Mouse (Mus musculus): ENCODE data around the gene Edem2. TPM values are rescaled to one million over a fixed set of nuclear protein-coding genes. Genes with fewer than 3 reads are reported as not detected.

The Edem2 gene
- polyA plus RNA-seq, 1 experiment from 2014 or later = 35.6 TPM

DNA sequence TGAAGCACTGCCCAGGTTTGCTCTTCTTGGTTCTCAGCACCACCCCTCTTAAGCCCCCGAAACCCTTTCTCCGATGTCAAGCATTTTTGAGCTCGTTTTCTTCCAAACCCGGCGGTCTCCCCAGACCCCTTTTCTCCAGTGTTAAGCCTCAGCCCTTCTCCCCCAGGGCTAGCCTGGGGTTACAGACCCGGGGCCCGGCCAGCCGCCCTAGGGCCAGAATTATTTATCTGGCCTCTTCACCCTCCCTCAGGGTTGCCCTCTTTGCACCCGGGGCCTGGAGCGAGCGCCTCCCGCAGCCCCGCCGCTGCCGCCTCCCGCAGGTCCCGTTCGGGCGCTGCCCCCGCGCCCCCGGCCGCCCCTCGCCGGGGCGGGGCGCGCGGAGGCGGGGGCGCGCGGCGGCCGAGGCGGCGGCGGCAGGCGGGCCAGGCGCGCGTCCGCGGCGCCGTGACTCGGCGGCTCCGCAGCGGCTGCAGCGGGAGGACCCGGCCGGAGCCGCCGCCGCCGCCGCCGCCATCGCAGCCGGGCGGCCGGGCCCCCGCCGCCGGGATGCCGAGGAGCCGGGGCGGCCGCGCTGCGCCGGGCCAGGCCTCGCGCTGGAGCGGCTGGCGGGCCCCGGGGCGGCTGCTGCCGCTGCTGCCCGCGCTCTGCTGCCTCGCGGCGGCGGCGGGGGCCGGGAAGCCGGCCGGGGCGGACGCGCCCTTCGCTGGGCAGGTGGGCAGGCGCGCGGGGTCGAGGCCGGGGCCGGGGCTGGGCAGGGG, 45.8 kb upstream of the Edem2 start, which contains the start of gene Mmp24:
Mmp24 (plus strand) TSS at position 416 of the 758 bp plus-strand sequence.
- DNase-seq = no peak

DNA sequence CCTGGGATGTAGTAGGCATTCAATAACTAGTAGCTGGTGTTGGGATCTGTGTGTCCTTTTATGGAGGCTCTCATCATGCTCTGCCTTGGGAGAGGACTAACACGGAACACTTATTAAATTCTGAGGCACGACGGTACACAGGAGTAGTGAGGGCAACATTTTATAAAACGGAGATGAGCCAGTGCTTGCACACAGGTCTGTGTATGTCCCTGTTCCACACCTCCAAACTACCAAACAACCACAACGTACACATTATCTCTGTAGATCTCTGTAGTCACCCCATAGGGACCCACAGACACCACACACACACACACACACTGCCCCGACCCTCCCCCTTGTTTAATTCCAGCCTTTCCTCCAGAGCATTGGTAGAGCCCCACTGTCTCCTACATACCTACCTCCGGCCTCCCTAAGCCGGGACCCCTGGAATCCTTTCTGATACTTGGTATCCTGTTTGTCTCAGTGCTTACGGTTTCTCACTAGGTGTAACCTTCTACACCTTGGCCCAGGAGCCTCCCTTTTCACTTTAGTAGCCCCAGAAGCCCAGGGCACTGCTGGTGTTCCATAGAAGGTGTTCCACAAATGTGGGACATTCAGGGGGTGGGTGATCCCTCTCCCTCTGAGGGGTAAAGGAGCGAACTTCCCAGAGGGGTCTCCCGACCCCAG, 45.1 kb upstream of the Edem2 start:
- 53% methylated on average over 11 of the region's 11 CpGs for WGBS
- Histone ChIP-seq H3K4me1 (ENCODE audit: insufficient read depth) (no peaks in the 10 kb centered on the region), H3K27me3 (ENCODE audit: insufficient read depth, low read length) (peaks cover 42% of the 10 kb centered on the region), H3K36me3 (ENCODE audit: insufficient read depth) (no peaks in the 10 kb centered on the region), H3K9ac (no peak overlapping the region), H3K4me2 (peak overlapping the region; percentile 96), H3K9me3 (ENCODE audit: low read depth, low read length) (no peaks in the 10 kb centered on the region), H3K27ac (ENCODE audit: low read depth) (no peak overlapping the region), H3K4me3 (ENCODE audit: low read depth, low read length) (peak overlapping the region; percentile 32; the same call in 1 of the 2 replicates)
- ATAC-seq (ENCODE audit: insufficient read depth) (no peak), DNase-seq (no peak)
- TF ChIP-seq CTCF (IDR thresholded peaks at IDR 0.05; ENCODE audit: low read depth) = no peak

More for the DNA sequence above, 45.8 kb upstream of the Edem2 start, which contains the start of gene Mmp24:
- Histone ChIP-seq H3K4me2 (peak within 1 kb of the TSS; percentile 96), H3K9ac (peak within 1 kb of the TSS; percentile 9; the same call in 1 of the 2 replicates), H3K4me1 (ENCODE audit: insufficient read depth) (no peaks in the 10 kb centered on the region), H3K9me3 (ENCODE audit: low read depth, low read length) (no peaks in the 10 kb centered on the region), H3K27me3 (ENCODE audit: insufficient read depth, low read length) (peaks cover 42% of the 10 kb centered on the region), H3K36me3 (ENCODE audit: insufficient read depth) (no peaks in the 10 kb centered on the region), H3K4me3 (ENCODE audit: low read depth, low read length) (peak within 1 kb of the TSS; percentile 37), H3K27ac (ENCODE audit: low read depth) (no peak within 1 kb of the TSS)
- ATAC-seq (ENCODE audit: insufficient read depth) = peak; percentile 68
- no peak for TF ChIP-seq CTCF (IDR thresholded peaks at IDR 0.05; ENCODE audit: low read depth)
- 2% methylated on average over 74 of the region's 100 CpGs for WGBS

DNA sequence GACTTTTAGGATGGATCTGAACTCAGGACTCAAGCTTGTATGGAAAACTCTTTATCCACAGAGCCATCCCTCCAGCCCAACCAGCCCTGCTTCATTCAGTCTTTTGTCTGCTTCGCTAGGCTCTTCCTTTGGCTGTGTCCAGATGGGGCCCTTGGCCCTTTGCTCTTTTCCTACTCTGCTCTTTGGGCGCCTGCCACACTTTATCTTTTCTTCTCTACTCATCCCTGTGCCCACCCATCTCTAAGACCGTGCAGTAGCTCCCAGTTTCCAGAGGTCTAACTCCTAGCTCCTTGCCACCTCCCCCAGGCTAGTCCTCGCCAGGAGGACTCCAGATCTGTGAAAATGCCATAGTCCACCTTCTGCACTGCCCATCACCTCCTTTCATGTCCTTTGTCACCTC, 44.4 kb upstream of the Edem2 start:
- no peak for TF ChIP-seq CTCF (IDR thresholded peaks at IDR 0.05; ENCODE audit: low read depth)
- H3K4me1 ChIP-seq (ENCODE audit: insufficient read depth) = no peaks in the 10 kb centered on the region
- H3K4me3 ChIP-seq (ENCODE audit: low read depth, low read length) = no peak overlapping the region
- ATAC-seq (ENCODE audit: insufficient read depth) (no peak), DNase-seq (no peak)
- no peak overlapping the region for H3K27ac ChIP-seq (ENCODE audit: low read depth)
- no peak overlapping the region for H3K4me2 ChIP-seq
- no peaks in the 10 kb centered on the region for H3K36me3 ChIP-seq (ENCODE audit: insufficient read depth)
- H3K9me3 ChIP-seq (ENCODE audit: low read depth, low read length) = no peaks in the 10 kb centered on the region
- H3K9ac ChIP-seq = no peak overlapping the region
- peaks cover 42% of the 10 kb centered on the region for H3K27me3 ChIP-seq (ENCODE audit: insufficient read depth, low read length)
- WGBS = 41% methylated on average over 4 of the region's 4 CpGs

DNA sequence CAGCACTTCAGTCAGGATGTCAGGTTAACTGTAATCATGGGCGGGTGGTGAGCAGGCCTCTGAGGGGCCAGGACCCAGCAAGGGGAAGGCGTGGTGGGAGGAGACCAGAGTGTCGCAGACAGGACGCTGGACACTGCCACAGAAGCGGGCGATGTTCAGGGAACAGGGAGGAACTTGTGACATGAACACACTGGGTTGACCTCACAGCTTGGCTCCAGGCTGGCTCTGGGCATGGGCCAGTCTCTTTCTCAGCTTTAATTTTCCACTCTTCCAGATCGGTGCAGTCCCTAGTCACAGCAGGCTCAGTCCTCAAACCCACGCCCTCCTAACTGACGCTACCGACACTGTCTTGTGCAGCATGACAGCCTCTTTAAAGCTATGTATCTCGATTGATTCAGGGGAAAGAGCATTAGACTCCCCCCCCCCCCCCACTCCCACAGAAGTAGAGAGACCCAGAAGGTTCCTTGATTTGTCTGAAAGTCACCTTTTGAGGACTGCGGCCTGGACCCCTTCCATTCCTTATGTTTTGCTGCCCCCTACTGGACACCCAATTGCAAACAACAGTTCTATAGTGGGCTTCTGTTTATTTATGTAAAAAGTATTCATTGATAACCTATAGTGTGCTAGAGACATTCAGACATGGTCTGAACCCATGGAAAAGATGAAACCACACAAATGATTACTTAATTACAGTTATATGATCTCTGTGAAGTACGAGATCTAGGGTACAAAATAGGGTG, 35.6 kb upstream of the Edem2 start:
- H3K4me2 ChIP-seq = no peak overlapping the region
- H3K9ac ChIP-seq = no peak overlapping the region
- 37% methylated on average over 13 of the region's 13 CpGs for WGBS

DNA sequence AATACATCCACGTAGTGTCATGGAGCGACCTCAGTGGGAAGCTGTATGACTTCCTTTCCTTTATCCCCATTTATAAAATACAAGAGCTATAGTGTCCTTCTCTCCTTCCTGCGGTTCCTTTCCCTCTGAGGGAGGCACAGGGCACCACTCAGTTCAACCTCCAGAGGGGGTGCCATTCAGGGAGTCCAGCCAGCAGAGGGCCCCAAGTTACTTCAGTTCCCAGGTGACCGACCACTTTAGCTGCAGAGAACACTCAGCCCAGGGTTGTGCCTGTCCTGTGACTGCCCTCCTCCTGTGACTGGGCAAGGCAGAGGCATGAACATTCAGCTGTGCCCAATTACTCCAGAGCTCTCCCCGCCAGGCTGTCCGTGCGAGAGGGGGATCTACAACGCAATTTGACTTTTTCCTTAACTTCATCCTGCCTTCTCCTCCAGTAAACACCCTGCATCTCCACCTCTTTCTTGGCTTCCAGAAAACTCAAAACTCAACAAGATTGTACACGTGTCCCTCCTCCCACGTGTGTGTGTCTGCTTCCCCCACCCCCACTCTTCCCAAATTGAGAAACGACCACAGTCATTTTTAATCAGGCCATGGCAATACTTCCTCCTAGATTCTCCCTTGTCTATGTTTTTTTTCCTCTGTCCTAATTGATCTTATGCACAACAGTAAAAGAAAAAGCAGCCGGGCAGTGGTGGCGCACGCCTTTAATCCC, 27.7 kb upstream of the Edem2 start:
- Histone ChIP-seq H3K4me3 (ENCODE audit: low read depth, low read length) (no peak overlapping the region), H3K4me2 (no peak overlapping the region), H3K27me3 (ENCODE audit: insufficient read depth, low read length) (no peaks in the 10 kb centered on the region), H3K4me1 (ENCODE audit: insufficient read depth) (no peaks in the 10 kb centered on the region), H3K27ac (ENCODE audit: low read depth) (no peak overlapping the region), H3K9ac (no peak overlapping the region), H3K9me3 (ENCODE audit: low read depth, low read length) (no peaks in the 10 kb centered on the region), H3K36me3 (ENCODE audit: insufficient read depth) (no peaks in the 10 kb centered on the region)
- DNase-seq (no peak), ATAC-seq (ENCODE audit: insufficient read depth) (no peak)
- TF ChIP-seq CTCF (IDR thresholded peaks at IDR 0.05; ENCODE audit: low read depth) = peak; percentile 51; the same call in 1 of the 2 replicates
- 61% methylated on average over 14 of the region's 14 CpGs for WGBS

More for the DNA sequence above, 35.6 kb upstream of the Edem2 start:
- H3K27me3 ChIP-seq (ENCODE audit: insufficient read depth, low read length) = no peaks in the 10 kb centered on the region; the same call in 1 of the 2 replicates
- H3K4me1 ChIP-seq (ENCODE audit: insufficient read depth) = no peaks in the 10 kb centered on the region
- DNase-seq (peak; percentile 89), ATAC-seq (ENCODE audit: insufficient read depth) (peak; percentile 56; the same call in 1 of the 2 replicates)
- no peaks in the 10 kb centered on the region for H3K9me3 ChIP-seq (ENCODE audit: low read depth, low read length)
- no peak overlapping the region for H3K4me3 ChIP-seq (ENCODE audit: low read depth, low read length)
- H3K27ac ChIP-seq (ENCODE audit: low read depth) = no peak overlapping the region
- peak; percentile 81 for TF ChIP-seq CTCF (IDR thresholded peaks at IDR 0.05; ENCODE audit: low read depth)
- no peaks in the 10 kb centered on the region for H3K36me3 ChIP-seq (ENCODE audit: insufficient read depth)

DNA sequence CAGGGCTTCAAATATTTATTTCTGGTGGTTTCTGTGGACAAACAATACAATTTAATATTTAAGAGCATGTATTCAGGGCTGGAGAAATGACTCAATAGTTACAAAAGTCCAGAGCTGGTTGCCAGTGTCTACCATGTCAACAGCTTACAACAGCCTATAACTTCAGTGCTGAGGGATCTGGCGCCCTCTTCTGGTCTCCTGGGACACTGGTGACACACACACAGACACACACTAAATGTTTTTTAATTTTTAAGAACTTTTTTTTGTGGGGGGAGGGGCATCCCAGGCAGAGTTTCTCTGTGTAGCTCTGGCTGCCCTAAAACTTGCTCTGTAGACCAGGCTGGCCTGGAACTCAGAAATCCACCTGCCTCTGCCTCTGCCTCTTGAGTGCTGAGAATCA, 26.5 kb upstream of the Edem2 start:
- no peak for ATAC-seq (ENCODE audit: insufficient read depth)
- Histone ChIP-seq H3K27me3 (ENCODE audit: insufficient read depth, low read length) (no peaks in the 10 kb centered on the region), H3K9me3 (ENCODE audit: low read depth, low read length) (no peaks in the 10 kb centered on the region), H3K4me3 (ENCODE audit: low read depth, low read length) (no peak overlapping the region), H3K9ac (no peak overlapping the region), H3K27ac (ENCODE audit: low read depth) (no peak overlapping the region), H3K36me3 (ENCODE audit: insufficient read depth) (no peaks in the 10 kb centered on the region), H3K4me1 (ENCODE audit: insufficient read depth) (no peaks in the 10 kb centered on the region), H3K4me2 (no peak overlapping the region)
- TF ChIP-seq CTCF (IDR thresholded peaks at IDR 0.05; ENCODE audit: low read depth) = peak; percentile 59
- 3% methylated on average over 1 of the region's 1 CpGs for WGBS
- DNase-seq = peak; percentile 75

Data from lung, embryonic 14.5 days (tissue).